Mouse (Mus musculus): ENCODE measurements at regions not wholly inside any gene's neighbourhood (a gene's known extent, or its start where the extent isn't known, plus 50 kb on each side); places are given as distances from the start of the nearest gene placed in this dataset.
"Not testable (repeated sequence)": the region's sequence is repeated elsewhere in the genome, so short reads cannot be mapped to it uniquely, and the experiment has no call there.

DNA sequence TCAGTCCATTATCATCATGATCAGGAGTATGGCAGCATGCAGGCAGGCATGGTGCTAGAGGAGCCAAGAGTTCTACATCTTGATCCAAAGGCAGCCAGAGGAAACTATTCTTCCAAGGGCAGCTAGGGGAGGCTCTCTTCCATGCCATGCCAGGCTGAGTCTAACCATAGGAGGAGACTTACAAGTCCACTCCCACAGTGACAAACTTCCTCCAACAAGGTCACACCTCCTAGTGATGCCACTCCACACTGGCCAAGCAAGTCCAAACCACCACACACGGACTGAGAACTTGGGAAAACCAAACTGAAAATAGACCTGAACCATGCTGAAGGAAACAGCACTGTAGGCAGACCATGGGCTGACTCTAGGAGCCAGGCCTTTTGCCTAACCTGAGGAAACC lies 197.4 kb downstream of the Prex1 start:
- DNase-seq (ENCODE audit: low spot score in 2 of 2): peak in 1 of 2 experiments; percentile 14

DNA sequence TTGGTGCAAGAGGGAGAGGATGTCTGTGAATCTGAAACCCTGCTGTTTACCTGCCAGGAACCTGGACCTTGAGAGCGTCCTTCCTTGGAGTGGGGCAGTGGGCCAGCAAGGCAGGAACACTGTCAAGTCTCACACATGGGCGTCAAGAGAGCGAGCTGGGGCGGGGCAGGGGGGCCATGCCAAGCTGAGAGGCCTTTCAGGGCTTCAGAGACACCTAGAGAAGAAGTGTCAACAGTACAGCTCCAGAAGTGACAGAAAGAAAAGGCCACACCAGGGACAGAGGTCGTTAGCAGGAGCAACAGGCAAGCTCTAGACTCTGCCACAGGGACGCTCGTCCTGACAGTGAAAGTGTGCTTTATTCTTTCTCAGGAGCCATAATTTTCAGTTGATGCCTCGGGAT lies 199.0 kb downstream of the Prex1 start:
- no peak for DNase-seq (ENCODE audit: low spot score in 2 of 2)

DNA sequence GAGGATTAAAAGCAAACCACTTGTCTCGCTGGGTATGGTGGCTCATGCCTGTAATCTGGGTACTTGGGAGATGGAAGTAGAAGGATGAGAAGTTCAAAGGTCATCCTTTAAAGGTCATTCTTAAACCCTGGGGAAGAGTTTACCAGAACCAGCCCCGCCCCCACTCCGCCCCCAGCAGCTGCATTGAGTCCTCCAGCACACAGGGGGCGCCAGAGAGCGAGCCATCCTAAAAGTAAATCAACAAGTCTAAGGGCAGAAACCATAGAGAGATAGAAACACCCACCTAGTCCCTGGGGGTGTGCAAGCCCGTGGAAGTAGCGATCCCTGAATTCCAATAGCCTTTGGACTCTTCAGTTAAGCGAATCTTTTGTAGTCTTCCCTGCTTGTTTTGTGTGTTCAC lies 201.1 kb downstream of the Prex1 start:
- DNase-seq (ENCODE audit: low spot score in 2 of 2): no peak

DNA sequence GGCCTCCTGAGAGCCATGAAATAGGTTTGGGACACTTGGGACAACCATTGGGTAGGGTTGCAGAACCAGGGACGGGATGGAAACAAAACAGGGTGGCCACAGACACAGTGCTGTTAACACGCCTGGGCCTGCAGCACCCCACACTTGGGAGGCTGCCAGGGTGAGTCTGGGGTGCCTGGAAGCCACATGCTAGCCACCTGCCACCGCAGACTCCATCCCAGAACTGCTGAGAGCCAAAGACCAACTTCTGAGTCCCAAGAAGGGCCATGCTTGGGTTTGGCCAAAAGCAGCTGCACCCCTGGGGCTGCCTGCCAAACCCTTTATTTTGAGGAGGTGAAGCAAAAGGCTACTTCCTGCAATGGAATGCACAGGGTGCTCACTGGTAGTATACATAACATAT lies 202.2 kb downstream of the Prex1 start:
- not testable (repeated sequence) for DNase-seq (ENCODE audit: low spot score in 2 of 2)

DNA sequence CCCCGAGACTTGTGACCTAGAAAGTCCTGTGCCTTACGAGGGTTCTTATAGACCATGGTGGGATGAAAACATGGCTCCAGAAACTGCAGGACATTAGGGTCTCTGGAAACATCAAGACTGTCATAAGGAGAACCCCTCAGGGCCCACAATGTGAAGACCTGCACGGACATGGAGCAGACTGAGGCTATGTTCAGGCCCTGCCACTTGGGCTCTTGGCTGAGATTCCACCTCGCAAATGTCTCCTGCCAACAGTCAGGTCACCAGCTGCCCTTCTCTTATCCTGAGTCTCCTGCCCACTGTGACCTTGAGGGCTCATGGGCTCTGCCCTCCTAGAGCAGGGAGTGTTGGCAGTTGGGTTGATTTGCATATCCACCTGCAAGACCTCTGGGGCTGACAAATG lies 202.9 kb downstream of the Prex1 start:
- no peak for DNase-seq (ENCODE audit: low spot score in 2 of 2)

DNA sequence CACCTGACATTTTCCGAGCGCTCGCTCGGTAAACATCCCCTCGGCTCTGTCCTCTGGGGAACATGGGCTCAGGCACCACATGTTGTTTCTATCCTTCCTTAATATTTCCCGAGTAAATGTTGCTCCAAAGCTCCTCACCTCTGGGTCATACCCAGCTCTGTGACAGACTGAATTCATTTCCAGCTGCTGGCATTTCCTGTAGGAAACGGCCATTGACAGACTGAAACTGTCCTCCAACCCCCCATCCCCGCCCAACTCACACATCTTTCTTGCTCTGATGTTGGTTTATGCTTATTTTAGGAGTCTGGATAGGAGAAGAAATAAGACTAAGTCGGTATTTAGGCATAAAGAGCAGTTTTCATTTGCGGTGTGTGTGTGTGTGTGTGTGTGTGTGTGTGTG lies 204.0 kb downstream of the Prex1 start:
- DNase-seq (ENCODE audit: low spot score in 2 of 2): no peak

DNA sequence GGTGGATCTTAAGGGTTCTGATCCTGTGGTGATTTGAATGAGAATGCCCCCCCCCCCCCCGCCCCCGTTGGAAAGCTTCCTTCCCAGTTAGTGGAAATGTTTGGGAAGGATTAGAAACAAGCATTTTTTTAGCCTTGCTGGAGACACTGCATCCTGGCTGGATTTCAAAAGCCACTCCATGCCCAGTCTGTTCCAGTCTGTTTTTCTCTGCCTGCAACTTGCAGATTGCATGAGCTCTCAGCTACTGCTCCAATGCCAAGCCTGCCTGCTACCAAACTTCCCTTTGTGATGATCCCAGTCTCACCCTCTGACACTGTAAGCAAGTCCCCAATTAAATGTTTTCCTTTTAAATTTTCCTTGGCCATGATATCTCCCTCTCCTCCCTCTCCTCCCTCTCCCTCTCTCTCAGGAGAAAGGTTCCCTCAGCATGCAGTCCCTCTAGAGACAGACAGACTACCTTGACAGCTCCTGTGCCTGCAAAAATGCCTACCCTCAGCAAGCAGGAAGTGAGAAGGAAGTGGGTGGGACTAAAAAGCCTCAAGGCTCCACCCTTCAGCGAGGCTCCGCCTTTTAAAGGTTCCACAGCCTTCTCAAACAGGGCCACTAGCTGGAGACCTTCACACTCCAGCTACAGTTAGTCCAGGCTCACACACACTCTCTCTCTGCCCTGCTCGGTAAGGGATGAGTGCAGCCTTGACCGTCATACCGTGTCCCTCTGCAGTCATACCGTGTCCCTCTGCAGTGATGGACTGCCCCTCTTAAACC lies 204.8 kb downstream of the Prex1 start:
- no peak for DNase-seq (ENCODE audit: low spot score in 2 of 2)

DNA sequence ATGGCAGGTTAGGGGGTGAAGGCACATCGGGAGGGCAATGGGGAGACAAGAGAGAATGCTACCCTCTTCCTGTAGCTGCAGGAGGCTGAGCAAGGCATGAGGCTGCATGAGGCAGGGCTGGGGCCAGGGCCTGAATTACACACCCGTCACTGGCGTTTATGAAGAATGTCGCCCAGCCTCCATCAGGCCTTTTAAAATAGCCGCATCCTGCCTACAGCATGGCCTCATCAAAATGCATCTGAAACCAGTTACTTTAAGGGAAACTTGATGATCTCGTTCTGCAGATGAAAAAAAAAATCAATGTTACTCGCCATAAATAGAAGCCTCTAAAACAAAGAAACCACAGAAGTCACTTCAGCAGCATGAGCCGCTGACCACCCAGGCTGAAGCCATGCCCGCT lies 208.3 kb downstream of the Prex1 start:
- no peak for DNase-seq (ENCODE audit: low spot score in 2 of 2)

DNA sequence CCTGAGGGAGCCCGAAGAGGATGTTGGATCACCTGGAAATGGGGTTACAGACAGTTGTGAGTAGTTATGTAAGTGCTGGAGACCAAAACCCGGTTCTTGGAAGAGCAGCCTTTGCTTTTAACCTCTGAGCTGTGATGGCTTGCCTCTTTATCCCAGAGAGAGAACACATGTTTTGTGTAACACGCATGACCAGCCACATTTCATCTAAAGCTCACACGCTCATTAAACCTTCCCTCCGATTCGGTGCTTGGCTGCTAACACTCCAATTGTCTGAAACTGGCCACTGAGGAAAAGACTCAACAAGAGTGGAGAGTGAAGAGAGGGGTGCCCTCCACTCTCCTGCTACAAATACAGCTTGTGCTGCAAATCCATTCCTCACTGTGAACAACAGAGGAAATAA lies 210.0 kb downstream of the Prex1 start:
- DNase-seq (ENCODE audit: low spot score in 2 of 2): no peak

DNA sequence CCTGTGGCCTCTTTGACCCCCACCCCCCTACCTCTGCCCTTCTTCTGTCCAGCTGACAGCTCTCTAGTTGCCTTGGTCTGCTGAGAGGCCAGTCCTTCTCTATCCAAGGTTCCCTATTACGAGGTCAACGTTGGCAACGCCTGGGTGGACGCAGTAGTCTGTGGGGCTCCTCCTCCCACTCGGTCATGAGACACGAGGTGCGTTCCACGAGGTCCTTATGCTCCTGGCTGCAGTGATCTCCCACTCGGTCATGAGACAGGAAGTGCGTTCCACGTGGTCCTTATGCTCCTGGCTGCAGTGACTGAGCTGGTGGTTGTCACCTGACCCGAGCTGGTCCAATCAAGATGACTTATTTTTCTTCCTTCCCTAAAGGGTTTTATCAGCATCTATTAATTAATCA lies 220.7 kb downstream of the Prex1 start:
- DNase-seq (ENCODE audit: low spot score in 2 of 2): no peak

DNA sequence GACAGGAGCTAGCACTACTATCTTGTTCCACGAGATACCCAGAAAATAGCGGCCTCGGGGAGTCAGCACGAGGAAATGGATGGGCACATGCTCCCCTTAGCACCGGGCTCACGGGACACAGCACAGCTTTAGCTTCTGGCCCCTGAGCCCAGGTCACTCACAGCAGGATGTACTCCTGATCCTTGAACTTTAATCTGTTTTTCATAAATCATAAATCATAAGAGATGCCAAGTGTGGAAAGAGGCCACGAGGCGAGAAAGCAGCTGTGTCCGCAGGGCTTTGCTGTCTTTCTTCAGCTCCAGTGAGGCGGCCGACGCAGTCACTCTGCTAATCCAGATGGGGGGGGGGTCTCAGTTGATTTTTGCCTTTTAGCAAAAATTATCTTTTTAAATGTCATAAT lies 221.2 kb downstream of the Prex1 start:
- no peak for DNase-seq (ENCODE audit: low spot score in 2 of 2)

DNA sequence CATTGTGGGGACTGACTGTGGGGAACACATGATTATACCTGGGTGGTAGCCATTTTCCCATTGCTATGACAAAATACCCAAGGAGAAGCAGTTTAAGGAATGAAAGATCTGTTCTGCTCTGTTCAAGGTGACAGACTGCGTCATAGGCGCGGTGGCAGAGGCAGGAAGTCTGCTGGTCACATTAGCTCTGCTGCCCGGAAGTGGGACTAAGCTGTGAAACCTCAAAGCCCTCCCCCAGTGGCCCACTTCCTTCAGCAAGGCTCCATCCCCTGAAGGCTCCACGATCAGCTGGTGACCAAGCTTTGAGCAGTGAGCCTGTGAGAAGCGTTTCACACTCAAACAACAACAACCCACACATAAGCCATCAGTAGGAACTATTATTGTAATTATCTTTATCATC lies 221.8 kb downstream of the Prex1 start:
- DNase-seq (ENCODE audit: low spot score in 2 of 2): peak; percentile 52 to 64

DNA sequence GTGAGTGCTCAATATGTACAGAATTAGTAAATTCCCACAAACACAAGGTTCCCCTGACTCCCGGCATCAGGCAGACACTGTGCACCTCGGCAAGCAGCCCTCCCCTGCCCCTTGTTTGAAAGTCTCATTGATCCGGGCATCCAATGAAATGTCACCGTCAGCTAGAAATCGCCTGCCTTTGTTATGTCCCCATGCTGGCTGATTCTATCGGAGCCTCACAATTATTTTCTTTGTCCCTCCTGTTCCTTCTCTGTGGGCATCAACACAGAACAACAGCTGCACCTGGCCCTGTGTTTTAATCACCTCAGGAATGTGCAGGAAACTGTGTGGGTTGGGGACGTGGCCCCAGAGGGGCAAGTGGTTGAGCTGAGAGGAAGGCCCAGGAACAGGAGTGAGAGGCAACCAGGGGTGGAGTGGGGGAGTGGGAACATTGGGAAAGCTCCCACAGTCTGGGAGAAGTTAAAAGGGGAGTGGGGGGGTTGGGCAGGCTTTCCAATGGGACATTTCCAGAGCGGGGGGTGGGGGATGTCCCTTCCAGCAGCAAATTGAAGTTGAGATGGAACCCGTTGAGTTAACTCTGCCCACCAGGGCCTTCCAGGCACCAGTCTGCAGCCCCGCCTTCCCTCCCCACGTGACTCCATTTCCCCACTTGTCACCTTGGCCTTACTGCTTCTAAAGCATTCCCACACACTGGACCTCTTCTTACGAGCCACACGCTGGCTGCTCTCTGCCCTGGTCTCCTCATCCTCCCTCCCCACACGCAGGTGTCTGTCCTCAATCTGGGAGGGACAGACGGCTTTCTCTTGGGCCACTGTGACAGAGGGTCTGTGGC lies 224.4 kb downstream of the Prex1 start:
- no peak for DNase-seq (ENCODE audit: low spot score in 2 of 2)

DNA sequence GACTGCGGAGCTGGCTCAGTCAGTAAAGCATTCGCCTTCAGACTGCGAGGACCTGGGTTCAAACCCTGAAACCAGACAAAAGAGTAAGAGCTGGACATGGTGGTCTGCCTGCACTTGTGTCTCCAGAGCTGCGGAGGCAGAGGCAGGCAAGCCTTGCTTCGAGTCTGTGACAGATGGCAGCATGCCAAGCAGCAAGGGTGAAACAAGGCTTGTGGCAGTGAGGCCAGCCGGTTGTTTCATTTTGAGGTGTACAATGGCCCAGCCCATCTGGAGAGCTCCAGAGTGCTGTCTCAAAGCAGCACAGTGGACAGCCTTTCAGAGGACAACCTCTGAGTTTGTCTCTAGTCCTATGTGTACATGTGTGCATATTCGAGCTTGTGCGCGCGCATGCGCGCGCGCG lies 225.9 kb downstream of the Prex1 start:
- peak; percentile 22 to 30 for DNase-seq (ENCODE audit: low spot score in 2 of 2)

DNA sequence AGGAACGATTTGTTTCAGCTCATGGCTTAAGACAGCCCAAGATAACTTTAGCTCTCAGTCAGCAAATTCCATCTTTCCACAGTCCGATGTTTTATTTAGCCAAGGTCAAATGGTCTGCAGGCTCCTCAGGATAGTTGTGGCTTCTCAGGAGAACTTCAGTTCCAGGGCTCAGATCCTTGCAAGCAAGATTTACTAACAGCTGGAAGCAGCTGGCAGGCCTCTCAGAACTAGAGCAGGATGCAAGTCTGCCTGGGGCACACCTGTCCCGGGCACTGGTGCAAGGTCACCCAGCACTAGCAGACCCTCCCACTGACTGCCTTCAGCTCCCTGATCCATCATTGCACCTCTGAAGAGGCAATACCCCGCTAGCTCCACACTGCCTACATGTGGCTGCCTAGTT lies 227.8 kb downstream of the Prex1 start:
- no peak for DNase-seq (ENCODE audit: low spot score in 2 of 2)

DNA sequence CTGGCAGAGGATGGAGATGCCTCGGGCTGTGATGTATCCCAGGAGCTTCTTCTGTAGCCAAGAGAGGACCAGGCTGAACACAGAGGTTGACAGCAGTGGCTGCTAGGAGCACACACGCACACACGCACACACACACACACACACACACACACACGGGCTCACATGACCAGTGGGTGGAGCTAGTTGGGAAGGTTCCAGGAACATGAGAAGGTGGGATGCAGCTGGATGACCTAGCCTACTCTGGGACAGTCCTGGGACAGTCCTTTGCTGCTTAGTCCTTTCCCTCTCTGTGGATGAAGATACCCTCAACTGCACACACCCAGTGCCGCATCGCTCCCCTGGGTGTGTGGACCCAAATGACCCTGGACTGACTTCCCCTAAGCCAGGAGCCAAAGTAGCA lies 228.3 kb downstream of the Prex1 start:
- DNase-seq (ENCODE audit: low spot score in 2 of 2): no peak

DNA sequence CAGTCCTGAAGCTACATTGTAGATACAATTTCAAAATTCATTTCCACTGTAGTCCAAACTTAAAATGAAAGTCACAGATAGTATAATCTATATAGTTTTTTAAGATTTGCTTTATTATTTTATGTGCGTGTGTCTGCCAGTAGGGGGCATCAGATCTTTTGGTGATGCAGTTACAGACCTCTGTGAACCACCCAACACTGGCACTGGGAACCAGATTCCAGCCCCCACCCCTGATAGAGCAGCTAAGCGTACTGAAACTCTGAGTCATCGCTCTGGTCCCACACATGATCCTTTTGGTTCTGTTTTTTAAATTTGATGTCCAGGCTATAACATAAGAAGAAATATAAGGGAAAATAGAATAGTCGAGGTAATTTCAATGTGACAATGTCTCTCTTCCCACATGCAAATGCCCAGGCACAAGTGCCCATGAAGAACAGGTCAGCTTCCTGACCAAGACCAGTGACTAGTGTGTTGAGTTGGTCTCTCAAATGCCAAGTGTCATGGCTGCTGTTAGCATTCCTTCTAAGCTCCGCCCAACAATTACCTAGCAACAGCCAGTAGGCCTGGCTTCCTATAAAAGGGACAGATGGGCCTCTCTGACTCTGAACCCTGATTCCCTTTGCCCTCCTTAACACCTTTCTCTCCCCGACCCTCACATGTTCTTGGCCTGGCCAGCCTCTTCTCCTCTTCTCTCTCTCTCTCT lies 229.9 kb downstream of the Prex1 start:
- DNase-seq (ENCODE audit: low spot score in 2 of 2): no peak

DNA sequence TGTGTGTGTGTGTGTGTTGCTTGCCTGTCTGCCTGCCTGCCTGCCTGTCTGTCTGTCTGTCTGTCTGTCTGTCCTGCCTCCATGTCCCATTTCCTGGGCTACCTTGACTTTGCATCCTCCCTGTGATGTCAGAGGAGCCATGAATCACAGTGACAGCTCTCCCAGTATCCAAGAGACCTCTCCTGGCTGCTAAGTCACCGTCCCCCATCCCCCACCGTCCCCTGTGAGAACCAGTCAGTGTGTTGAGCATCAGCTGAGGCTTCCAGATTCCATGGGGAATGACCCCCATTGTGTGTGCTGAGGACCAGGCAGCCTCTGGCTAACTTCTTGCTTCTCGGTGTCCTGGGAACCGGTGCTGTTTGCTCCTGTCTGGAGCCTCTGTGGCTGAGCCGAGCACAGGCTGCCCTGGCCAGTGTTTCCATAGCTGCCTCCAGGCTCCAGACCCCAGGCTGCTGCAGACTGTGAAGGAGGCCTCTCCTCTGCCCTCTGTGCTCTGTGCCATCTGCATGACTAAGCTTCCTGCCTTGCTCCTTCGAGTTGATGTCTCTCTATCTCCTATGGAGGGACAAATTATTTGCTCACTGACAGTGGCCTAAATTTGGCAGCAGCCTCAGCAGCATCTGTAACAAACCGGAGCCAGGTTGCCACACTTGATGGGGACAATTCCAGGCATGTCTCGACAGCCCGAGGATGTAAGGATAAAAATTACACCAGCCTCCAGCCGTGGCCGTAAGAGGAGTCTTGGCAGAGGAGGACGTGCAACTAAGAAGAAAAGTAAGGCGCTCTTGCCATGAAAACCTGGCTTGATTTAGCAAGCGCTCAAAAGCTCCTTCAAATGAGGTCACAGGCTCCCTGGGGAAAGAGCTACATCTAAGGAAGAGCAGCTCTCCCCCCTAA lies 230.7 kb downstream of the Prex1 start:
- DNase-seq (ENCODE audit: low spot score in 2 of 2): no peak

DNA sequence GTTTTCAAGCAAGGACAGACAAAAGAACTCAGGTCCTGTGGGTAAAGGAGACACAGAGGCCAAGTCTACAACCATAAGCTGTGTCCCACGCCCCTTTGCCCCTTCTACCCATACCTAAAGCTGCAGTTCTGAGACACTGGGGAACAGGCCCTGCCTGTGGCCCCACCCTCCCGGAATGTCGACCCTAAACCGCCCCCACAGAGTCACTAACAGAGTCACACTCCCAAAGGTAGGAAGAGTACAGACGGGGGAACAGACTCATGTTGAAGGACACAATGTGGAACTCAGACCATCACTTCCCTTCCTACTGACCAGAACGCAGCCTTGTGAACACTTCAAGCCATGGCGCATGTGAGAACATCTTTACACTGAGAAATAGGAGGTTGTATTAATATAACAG lies 231.9 kb downstream of the Prex1 start:
- DNase-seq (ENCODE audit: low spot score in 2 of 2): no peak

DNA sequence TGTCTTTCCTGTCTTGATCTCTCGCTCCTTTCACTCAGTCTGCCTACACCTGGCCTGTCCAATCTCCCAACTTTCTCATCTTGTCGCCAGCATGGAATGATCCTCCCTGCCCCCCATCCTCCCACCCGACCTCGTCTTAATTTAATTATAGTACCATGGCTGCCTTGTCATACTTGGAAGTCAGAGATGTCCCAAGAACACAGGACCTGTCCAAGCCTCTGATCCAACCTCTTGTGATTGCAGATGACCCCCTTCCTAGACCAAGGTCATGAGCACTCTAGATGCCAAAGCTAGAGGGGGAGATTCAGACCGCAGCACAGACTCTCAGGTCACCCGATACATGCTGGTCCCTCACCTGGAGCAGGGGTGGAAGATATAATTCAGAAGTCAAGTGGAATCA lies 232.3 kb downstream of the Prex1 start:
- DNase-seq (ENCODE audit: low spot score in 2 of 2): no peak

DNA sequence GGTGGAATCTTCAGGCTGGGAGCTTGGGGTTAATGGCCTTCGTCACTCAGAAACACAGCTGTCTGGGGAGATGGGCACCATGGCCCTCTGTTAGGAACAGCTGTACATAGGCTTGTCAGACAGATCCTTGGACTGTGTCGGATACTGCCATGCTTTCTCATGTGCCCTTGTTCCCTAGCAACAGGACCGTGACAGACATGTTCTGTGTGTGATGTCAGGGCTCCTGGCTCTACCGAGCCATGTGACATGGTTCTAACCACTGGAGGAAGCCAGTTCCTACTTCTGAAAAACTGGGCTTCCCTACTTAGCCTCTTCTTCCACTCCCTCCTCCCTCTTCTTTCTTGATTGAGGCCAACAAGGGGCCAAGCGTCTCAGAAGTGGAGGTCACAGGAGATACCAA lies 232.7 kb downstream of the Prex1 start:
- DNase-seq (ENCODE audit: low spot score in 2 of 2): no peak

DNA sequence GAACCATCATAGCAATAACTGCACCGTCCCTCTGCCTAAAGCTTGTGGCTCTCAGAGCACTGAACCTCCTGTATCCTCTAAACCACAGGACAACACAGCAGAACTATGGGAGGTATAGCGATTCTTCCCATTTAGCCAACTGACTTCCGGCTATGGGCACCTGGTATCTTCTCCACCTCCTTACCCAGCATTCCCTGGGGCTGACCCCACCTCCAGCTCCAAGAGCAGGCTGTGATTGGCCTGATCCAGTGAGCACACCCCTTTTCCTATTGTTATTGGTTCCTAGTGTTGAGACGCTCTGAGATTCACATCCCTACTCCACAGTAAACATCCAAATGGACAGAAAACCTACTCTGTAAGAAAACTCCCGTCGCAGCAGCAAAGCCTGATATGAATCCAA lies 236.7 kb downstream of the Prex1 start:
- no peak for DNase-seq (ENCODE audit: low spot score in 2 of 2)
